Comparison of ENCODE assay signal across 25 mouse cellular contexts in genomic region chr17:94528765-94529164, GRCm38 (mm10).
DNase-seq lines count a peak whose midpoint lies in the region; ATAC-seq lines count a peak whose summit lies in the region.
"Had no signal": no experiment of that assay in that cellular context is flagged by ENCODE, and none has a peak within 500 bp of the region (broad histone marks: within the 10 kb centered on the region; RNA-seq: fewer than 3 reads in every experiment).

No protein-coding gene starts in this region.

- no peaks in the 10 kb centered on the region for H3K9me3 ChIP-seq in hindbrain, embryonic 12.5 days (replicated peaks)
- H3K9me3 ChIP-seq: embryonic facial prominence, embryonic 12.5 days; heart, embryonic 10.5 days; intestine, embryonic 15.5 days; limb, embryonic 12.5 days; midbrain, embryonic 15.5 days; neural tube, embryonic 13.5 days had no signal

- H3K27me3 ChIP-seq in hindbrain, embryonic 12.5 days = no peaks in the 10 kb centered on the region
- H3K27me3 ChIP-seq: embryonic facial prominence, embryonic 12.5 days; intestine, embryonic 15.5 days; limb, embryonic 12.5 days; midbrain, embryonic 15.5 days; neural tube, embryonic 13.5 days had no signal

- no peak overlapping the region for H3K9ac ChIP-seq in hindbrain, embryonic 12.5 days
- H3K9ac ChIP-seq: embryonic facial prominence, embryonic 12.5 days; intestine, embryonic 15.5 days; limb, embryonic 12.5 days; liver, postnatal 0 days; midbrain, embryonic 15.5 days; neural tube, embryonic 13.5 days had no signal

- no peak overlapping the region for H3K4me2 ChIP-seq in hindbrain, embryonic 12.5 days (replicated peaks)
- H3K4me2 ChIP-seq: embryonic facial prominence, embryonic 12.5 days; intestine, embryonic 15.5 days; limb, embryonic 12.5 days; liver, embryonic 11.5 days; midbrain, embryonic 15.5 days; neural tube, embryonic 13.5 days had no signal

- DNase-seq in layer of hippocampus, adult 11-12 months (ENCODE audit: low spot score) = peak; percentile 5
- no peak for DNase-seq in layer of hippocampus, postnatal 10 days (ENCODE audit: low spot score in 2 of 2)
- peak; percentile 79 for DNase-seq in brain, adult 2 months (ENCODE audit: low read depth, low spot score)
- peak; percentile 15 to 63 for DNase-seq in frontal cortex, adult 2 months (ENCODE audit: extremely low spot score in 1 of 2, low spot score in 1 of 2)
- DNase-seq in layer of hippocampus, adult 9-10 months (ENCODE audit: low spot score) = peak; percentile 4
- DNase-seq in natural killer cell, adult 2 months (ENCODE audit: low spot score in 2 of 2) = no peak
- DNase-seq: adrenal gland, postnatal 25 days; cerebellum, adult 18-20 months; cerebellum, postnatal 14 days; kidney, adult 9 months; kidney, postnatal 25 days; liver, postnatal 0 days; thymus, postnatal 14 days had no signal

- no peaks in the 10 kb centered on the region for H3K4me1 ChIP-seq in hindbrain, embryonic 12.5 days
- H3K4me1 ChIP-seq: embryonic facial prominence, embryonic 12.5 days; heart, embryonic 10.5 days; intestine, embryonic 15.5 days; limb, embryonic 12.5 days; midbrain, embryonic 15.5 days; neural tube, embryonic 13.5 days had no signal

- H3K4me3 ChIP-seq in hindbrain, embryonic 12.5 days = no peak overlapping the region
- H3K4me3 ChIP-seq: embryonic facial prominence, embryonic 12.5 days; heart, embryonic 10.5 days; intestine, embryonic 15.5 days; limb, embryonic 12.5 days; midbrain, embryonic 15.5 days; neural tube, embryonic 13.5 days had no signal

- no peaks in the 10 kb centered on the region for H3K36me3 ChIP-seq in hindbrain, embryonic 12.5 days
- H3K36me3 ChIP-seq: embryonic facial prominence, embryonic 12.5 days; heart, embryonic 10.5 days; intestine, embryonic 15.5 days; limb, embryonic 12.5 days; midbrain, embryonic 15.5 days; neural tube, embryonic 13.5 days had no signal

- no peak for ATAC-seq in hindbrain, embryonic 12.5 days (ENCODE audit: low FRiP score)
- ATAC-seq: hindbrain, embryonic 16.5 days; intestine, embryonic 15.5 days; liver, postnatal 0 days; lung, postnatal 0 days; midbrain, embryonic 15.5 days had no signal

- no peak overlapping the region for H3K27ac ChIP-seq in hindbrain, embryonic 12.5 days
- H3K27ac ChIP-seq: embryonic facial prominence, embryonic 12.5 days; heart, embryonic 10.5 days; intestine, embryonic 15.5 days; limb, embryonic 12.5 days; macrophage; midbrain, embryonic 15.5 days; neural tube, embryonic 13.5 days; stomach, postnatal 0 days had no signal

- WGBS in hindbrain, embryonic 12.5 days = 88% methylated on average over 2 of the region's 2 CpGs

Comparison
In these comparisons a context has a peak if more than half of its experiments do, and no peak if none do; other contexts are left out.
1. DNase-seq: peak in layer of hippocampus, adult 11-12 months (single experiment), brain, adult 2 months (single experiment), frontal cortex, adult 2 months (2 of 2) and layer of hippocampus, adult 9-10 months (single experiment); none in layer of hippocampus, postnatal 10 days (0 of 2) and natural killer cell, adult 2 months (0 of 2).